Mouse (Mus musculus) gastrocnemius, postnatal 4 days (tissue): ENCODE data around the gene Wdr20rt. TPM values are rescaled to one million over a fixed set of nuclear protein-coding genes. Genes with fewer than 3 reads are reported as not detected.

Experiments
- total RNA-seq, 2 experiments: library from RNA; stranded (reverse); gene quantifications; 2 replicates each; pipeline ENCODE4 v1.2.3; 2021

Gene Wdr20rt
- total RNA-seq, 2 experiments from 2014 or later: not detected

Other genes starting within 250 kb of the Wdr20rt start
- gene Prpf39, start 189.2 kb upstream of the Wdr20rt start, total RNA-seq: 10 to 100 TPM; 28.6 to 36.0 TPM
- 100 to 1,000 TPM; 223 to 228 TPM for gene Fkbp3, start 151.5 kb upstream of the Wdr20rt start, total RNA-seq
- gene Fancm, start 149.9 kb upstream of the Wdr20rt start, total RNA-seq: 10 to 100 TPM in 1 of 2 experiments, 1 to 10 TPM in 1; 9.1 to 10.1 TPM
- gene Mis18bp1, start 52.9 kb upstream of the Wdr20rt start, total RNA-seq: 1 to 10 TPM; 7.1 to 8.1 TPM